Mouse (Mus musculus) liver, adult 2 months (tissue): ENCODE measurements around the gene Mrps34.
A peak's percentile ranks its signal among the peaks of the same experiment; 100 is the strongest.

Source experiments
- CTCF ChIP-seq: fragments of 200-500 bp; IDR thresholded peaks from 2 replicates; pipeline ENCODE4 v1.5.1; 2011; ENCODE audit warnings: low read depth, low read length, control low read depth
- POLR2A ChIP-seq: fragments of 200-500 bp; IDR thresholded peaks from 2 replicates; pipeline ENCODE4 v1.6.1; 2011; ENCODE audit warnings: low read length, control low read depth; ENCODE audit not compliant: insufficient read depth; ENCODE audit errors: extremely low read depth

- TF ChIP-seq CTCF (0 out of 2 replicates have a peak, but pooled peaks have one; percentile 9), POLR2A (peak; percentile 51; the same call in 1 of the 2 replicates)
Observed at GRCm38 (mm10) chr17:24896241-24896992, 1.5 kb downstream of the Mrps34 start, which contains the start of gene Nme3.
